Mouse (Mus musculus): Measurements from ENCODE around the gene Canx. TPM values are rescaled to one million over a fixed set of nuclear protein-coding genes. Genes with fewer than 3 reads are reported as not detected.
A peak's percentile ranks its signal among the peaks of the same experiment; 100 is the strongest.
"Not testable (repeated sequence)": the region's sequence is repeated elsewhere in the genome, so short reads cannot be mapped to it uniquely, and the experiment has no call there.

The Canx gene
- total and polyA plus RNA-seq, 2 experiments from 2014 or later = 120 to 159 TPM

GRCm38 (mm10) chr11:50321239-50321638 is 4.2 kb downstream of the Canx start:
- Histone ChIP-seq H3K36me3 (replicated peaks; ENCODE audit: control insufficient read depth, insufficient read depth, low read length) (0 out of 2 replicates have a peak, but pooled peaks cover 5% of the 10 kb centered on the region), H3K4me2 (ENCODE audit: low read depth, low read length) (no peak overlapping the region), H3K9ac (replicated peaks; ENCODE audit: low read depth, low read length) (no peak overlapping the region), H3K4me1 (ENCODE audit: control insufficient read depth, insufficient read depth) (peaks cover 14% of the 10 kb centered on the region), H3K27me3 (ENCODE audit: control insufficient read depth, insufficient read depth, low read length) (no peaks in the 10 kb centered on the region), H3K27ac (ENCODE audit: low read depth) (no peak overlapping the region), H3K4me3 (ENCODE audit: low read depth, low read length) (no peak overlapping the region), H3K9me3 (replicated peaks; ENCODE audit: control insufficient read depth, low read length) (no peaks in the 10 kb centered on the region)
- no peak for DNase-seq (ENCODE audit: low spot score)
- TF ChIP-seq CTCF (IDR thresholded peaks at IDR 0.05; ENCODE audit: low read depth) = no peak
- TF ChIP-seq EP300 (IDR thresholded peaks at IDR 0.05; ENCODE audit: low read depth) = no peak
- no peak for ATAC-seq (ENCODE audit: insufficient read depth, low read depth)
- 87% methylated on average over 6 of the region's 6 CpGs for WGBS

- peaks cover 14% of the 10 kb centered on the region for H3K4me1 ChIP-seq (ENCODE audit: control insufficient read depth, insufficient read depth)
- ATAC-seq (ENCODE audit: insufficient read depth, low read depth); H3K27me3 ChIP-seq (ENCODE audit: control insufficient read depth, insufficient read depth, low read length); H3K9me3 ChIP-seq (replicated peaks; ENCODE audit: control insufficient read depth, low read length); DNase-seq (ENCODE audit: low spot score); H3K27ac ChIP-seq (ENCODE audit: low read depth); H3K36me3 ChIP-seq (replicated peaks; ENCODE audit: control insufficient read depth, insufficient read depth, low read length); H3K4me2 ChIP-seq (ENCODE audit: low read depth, low read length); H3K9ac ChIP-seq (replicated peaks; ENCODE audit: low read depth, low read length); H3K4me3 ChIP-seq (ENCODE audit: low read depth, low read length): not testable (repeated sequence)
- 83% methylated on average over 4 of the region's 4 CpGs for WGBS
These were observed 6.1 kb downstream of the Canx start for GRCm38 (mm10) chr11:50319343-50319742.

- Histone ChIP-seq H3K36me3 (replicated peaks; ENCODE audit: control insufficient read depth, insufficient read depth, low read length) (peaks cover 33% of the 10 kb centered on the region), H3K4me2 (ENCODE audit: low read depth, low read length) (no peak overlapping the region), H3K9me3 (replicated peaks; ENCODE audit: control insufficient read depth, low read length) (no peaks in the 10 kb centered on the region), H3K4me1 (ENCODE audit: control insufficient read depth, insufficient read depth) (0 out of 2 replicates have a peak, but pooled peaks cover 3% of the 10 kb centered on the region), H3K4me3 (ENCODE audit: low read depth, low read length) (no peak overlapping the region), H3K27me3 (ENCODE audit: control insufficient read depth, insufficient read depth, low read length) (no peaks in the 10 kb centered on the region), H3K9ac (replicated peaks; ENCODE audit: low read depth, low read length) (no peak overlapping the region), H3K27ac (ENCODE audit: low read depth) (no peak overlapping the region)
- DNase-seq (ENCODE audit: low spot score) (no peak), ATAC-seq (ENCODE audit: insufficient read depth, low read depth) (no peak)
- WGBS = 79% methylated on average over 2 of the region's 2 CpGs
- no peak for TF ChIP-seq CTCF (IDR thresholded peaks at IDR 0.05; ENCODE audit: low read depth)
- TF ChIP-seq EP300 (IDR thresholded peaks at IDR 0.05; ENCODE audit: low read depth) = no peak
These were observed 12.7 kb downstream of the Canx start for GRCm38 (mm10) chr11:50312803-50313202.

- Histone ChIP-seq H3K9ac (replicated peaks; ENCODE audit: low read depth, low read length) (no peak overlapping the region), H3K9me3 (replicated peaks; ENCODE audit: control insufficient read depth, low read length) (no peaks in the 10 kb centered on the region), H3K36me3 (replicated peaks; ENCODE audit: control insufficient read depth, insufficient read depth, low read length) (peaks cover 87% of the 10 kb centered on the region), H3K27me3 (ENCODE audit: control insufficient read depth, insufficient read depth, low read length) (no peaks in the 10 kb centered on the region), H3K27ac (ENCODE audit: low read depth) (no peak overlapping the region), H3K4me1 (ENCODE audit: control insufficient read depth, insufficient read depth) (no peaks in the 10 kb centered on the region), H3K4me2 (ENCODE audit: low read depth, low read length) (no peak overlapping the region), H3K4me3 (ENCODE audit: low read depth, low read length) (no peak overlapping the region)
- no peak for ATAC-seq (ENCODE audit: insufficient read depth, low read depth)
- no peak for DNase-seq (ENCODE audit: low spot score)
- TF ChIP-seq EP300 (IDR thresholded peaks at IDR 0.05; ENCODE audit: low read depth) (no peak), CTCF (IDR thresholded peaks at IDR 0.05; ENCODE audit: low read depth) (no peak)
- WGBS = 98% methylated on average over 2 of the region's 2 CpGs
These were observed 22.1 kb downstream of the Canx start for GRCm38 (mm10) chr11:50303406-50303805.

GRCm38 (mm10) chr11:50292190-50292855 is 33.1 kb downstream of the Canx start, which contains the start of gene Maml1:
TSS of gene Maml1 (minus strand) at chr11:50292311.
- TF ChIP-seq CTCF (IDR thresholded peaks at IDR 0.05; ENCODE audit: low read depth) (no peak), EP300 (IDR thresholded peaks at IDR 0.05; ENCODE audit: low read depth) (peak; percentile 72; the same call in 1 of the 2 replicates)
- H3K36me3 ChIP-seq (replicated peaks; ENCODE audit: control insufficient read depth, insufficient read depth, low read length) = peaks cover 22% of the 10 kb centered on the region

More at GRCm38 (mm10) chr11:50292190-50292855, 33.1 kb downstream of the Canx start, which contains the start of gene Maml1:
- under 1% methylated on average over 39 of the region's 45 CpGs for WGBS
- Histone ChIP-seq H3K4me3 (ENCODE audit: low read depth, low read length) (peak within 1 kb of the TSS; percentile 92), H3K27ac (ENCODE audit: low read depth) (peak within 1 kb of the TSS; percentile 98), H3K4me2 (ENCODE audit: low read depth, low read length) (peak within 1 kb of the TSS; percentile 67), H3K4me1 (ENCODE audit: control insufficient read depth, insufficient read depth) (peaks cover 23% of the 10 kb centered on the region), H3K9ac (replicated peaks; ENCODE audit: low read depth, low read length) (peak within 1 kb of the TSS; percentile 98), H3K9me3 (replicated peaks; ENCODE audit: control insufficient read depth, low read length) (no peaks in the 10 kb centered on the region), H3K27me3 (ENCODE audit: control insufficient read depth, insufficient read depth, low read length) (no peaks in the 10 kb centered on the region)
- peak; percentile 96 for ATAC-seq (ENCODE audit: insufficient read depth, low read depth)
- peak; percentile 100 for DNase-seq (ENCODE audit: low spot score)
